9 mouse cellular contexts compared by ENCODE assay signal in the genomic region with DNA sequence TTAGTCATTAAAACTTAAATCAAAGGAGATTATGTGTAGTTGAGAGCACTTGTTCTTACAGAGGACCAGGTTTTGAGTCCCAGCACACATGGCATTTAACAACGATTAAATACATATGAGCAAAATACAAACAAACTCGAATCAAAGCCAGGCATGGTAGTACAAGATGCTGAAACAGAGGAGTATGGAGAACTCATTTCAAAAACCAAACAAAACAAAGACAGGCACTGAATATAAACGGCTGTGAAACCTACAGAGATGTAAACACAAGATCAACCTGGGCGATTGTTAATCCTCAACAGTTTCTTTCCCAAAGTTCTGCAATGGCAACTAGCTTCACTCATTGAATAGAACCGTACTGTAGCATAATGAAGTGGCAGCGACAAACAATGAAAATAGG. TPM values are rescaled to one million over a fixed set of nuclear protein-coding genes. Genes with fewer than 3 reads are reported as not detected.
A peak's percentile ranks its signal among the peaks of the same experiment; 100 is the strongest.
DNase-seq lines count a peak whose midpoint lies in the region; ATAC-seq and TF ChIP-seq lines count a peak whose summit lies in the region.
"Had no signal": no experiment of that assay in that cellular context is flagged by ENCODE, and none has a peak within 500 bp of the region (broad histone marks: within the 10 kb centered on the region; RNA-seq: fewer than 3 reads in every experiment).

No protein-coding gene starts in this region.

- TF ChIP-seq CTCF in G1E (IDR thresholded peaks at IDR 0.05; ENCODE audit: low read depth, low read length) = no peak
- no peak for TF ChIP-seq CTCF in thymus, adult 2 months (IDR thresholded peaks at IDR 0.05; ENCODE audit: borderline replicate concordance, control insufficient read depth, extremely low read depth, insufficient read depth, low read length, poor library complexity)

- H3K4me1 ChIP-seq in heart, embryonic 12.5 days (replicated peaks) = peaks cover 15% of the 10 kb centered on the region
- peaks cover 42% of the 10 kb centered on the region for H3K4me1 ChIP-seq in G1E (ENCODE audit: insufficient read depth, low read depth, low read length)
- peaks cover 4% of the 10 kb centered on the region; the same call in 1 of the 2 replicates for H3K4me1 ChIP-seq in hindbrain, embryonic 11.5 days (replicated peaks; ENCODE audit: control insufficient read depth, insufficient read depth, low read length)
- peaks cover 9% of the 10 kb centered on the region; the same call in 1 of the 2 replicates for H3K4me1 ChIP-seq in thymus, adult 2 months (replicated peaks; ENCODE audit: control insufficient read depth, insufficient read depth, low read length)

- DNase-seq in heart, adult 8-10 months (ENCODE audit: low spot score) = no peak
- DNase-seq in G1E (ENCODE audit: low spot score) = no peak
- no peak for DNase-seq in hindbrain, embryonic 11.5 days (ENCODE audit: low spot score)
- DNase-seq in adrenal gland, postnatal 36 days = no peak
- no peak for DNase-seq in adrenal gland, adult 2 months
- DNase-seq in thymus, adult 2 months = no peak
- DNase-seq: kidney, adult 8-10 months had no signal

- H3K27ac ChIP-seq in heart, embryonic 12.5 days (ENCODE audit: poor library complexity, severe bottlenecking) = no peak overlapping the region
- no peak overlapping the region for H3K27ac ChIP-seq in hindbrain, embryonic 11.5 days (ENCODE audit: low read depth, low read length)
- H3K27ac ChIP-seq in macrophage = no peak overlapping the region
- H3K27ac ChIP-seq in thymus, adult 2 months (ENCODE audit: control insufficient read depth, insufficient read depth, low read length) = no peak overlapping the region

- peaks cover 62% of the 10 kb centered on the region for H3K79me2 ChIP-seq in macrophage (ENCODE audit: inconsistent target)

- peak overlapping the region; percentile 62; the same call in 1 of the 2 replicates for H3K9ac ChIP-seq in heart, embryonic 12.5 days
- 0 out of 2 replicates have a peak overlapping the region, but pooled peaks have one; percentile 27 for H3K9ac ChIP-seq in hindbrain, embryonic 11.5 days (ENCODE audit: low read depth, low read length)

- WGBS in heart, embryonic 12.5 days = 45% methylated on average over 6 of the region's 6 CpGs
- WGBS in hindbrain, embryonic 11.5 days = 43% methylated on average over 6 of the region's 6 CpGs
- WGBS in macrophage (ENCODE audit: missing documents) = 18% methylated on average over 6 of the region's 6 CpGs
- 27% methylated on average over 6 of the region's 6 CpGs for WGBS in thymus, adult 2 months

- H3K9me3 ChIP-seq in heart, embryonic 12.5 days (replicated peaks) = no peaks in the 10 kb centered on the region; the same call in 1 of the 2 replicates
- no peaks in the 10 kb centered on the region for H3K9me3 ChIP-seq in G1E (replicated peaks)
- no peaks in the 10 kb centered on the region for H3K9me3 ChIP-seq in hindbrain, embryonic 11.5 days (ENCODE audit: control insufficient read depth, low read length)

- peak overlapping the region; percentile 92 for H3K4me2 ChIP-seq in heart, embryonic 12.5 days
- peak overlapping the region; percentile 71 for H3K4me2 ChIP-seq in hindbrain, embryonic 11.5 days (replicated peaks; ENCODE audit: low read depth, low read length)

- ATAC-seq in heart, embryonic 12.5 days (ENCODE audit: insufficient number of reproducible peaks, low FRiP score) = no peak
- ATAC-seq in G1E (ENCODE audit: extremely low read depth, insufficient number of reproducible peaks, low FRiP score, poor library complexity, severe bottlenecking) = no peak
- no peak for ATAC-seq in hindbrain, embryonic 11.5 days (ENCODE audit: low FRiP score)

- H3K27me3 ChIP-seq in heart, embryonic 12.5 days (replicated peaks) = no peaks in the 10 kb centered on the region
- H3K27me3 ChIP-seq in G1E (ENCODE audit: insufficient read depth, low read length) = no peaks in the 10 kb centered on the region
- no peaks in the 10 kb centered on the region for H3K27me3 ChIP-seq in hindbrain, embryonic 11.5 days (ENCODE audit: control insufficient read depth, insufficient read depth, low read length)
- H3K27me3 ChIP-seq in thymus, adult 2 months (ENCODE audit: control insufficient read depth, insufficient read depth, low read length) = no peaks in the 10 kb centered on the region

- H3K36me3 ChIP-seq in heart, embryonic 12.5 days = 0 out of 2 replicates have a peak, but pooled peaks cover 4% of the 10 kb centered on the region
- peaks cover 11% of the 10 kb centered on the region for H3K36me3 ChIP-seq in G1E (replicated peaks)
- no peaks in the 10 kb centered on the region for H3K36me3 ChIP-seq in hindbrain, embryonic 11.5 days (ENCODE audit: control insufficient read depth, insufficient read depth, low read length)
- no peaks in the 10 kb centered on the region for H3K36me3 ChIP-seq in macrophage (ENCODE audit: inconsistent target)
- H3K36me3 ChIP-seq in thymus, adult 2 months (ENCODE audit: control insufficient read depth, insufficient read depth, low read length) = no peaks in the 10 kb centered on the region

- peak overlapping the region; percentile 98 for H3K4me3 ChIP-seq in heart, embryonic 12.5 days
- H3K4me3 ChIP-seq in G1E (ENCODE audit: low read depth, low read length) = peak overlapping the region; percentile 94; the same call in 1 of the 2 replicates
- H3K4me3 ChIP-seq in hindbrain, embryonic 11.5 days (ENCODE audit: low read depth, low read length) = peak overlapping the region; percentile 93
- H3K4me3 ChIP-seq in macrophage (ENCODE audit: inconsistent target) = peak overlapping the region; percentile 54; the same call in 1 of the 2 replicates
- no peak overlapping the region for H3K4me3 ChIP-seq in thymus, adult 2 months (ENCODE audit: control insufficient read depth, insufficient read depth, low read length)

- TF ChIP-seq POLR2A in thymus, adult 2 months (IDR thresholded peaks at IDR 0.05; ENCODE audit: control insufficient read depth, extremely low read depth, insufficient read depth, low read length, poor library complexity) = no peak

RNA-seq across cellular contexts. Expression of gene March6, which starts 1.8 kb away (rescaled TPM):
- 41.3 and 41.9 TPM in 2 replicates for polyA plus RNA-seq in heart, embryonic 12.5 days (2016; fragmentation: Nextera tagmentation; extraction: Ambion mirVana)
- 100 to 1,000 TPM; 112 to 123 (median 116) TPM for total RNA-seq in heart, adult 8-10 months (2022)
- total RNA-seq in G1E (2014; fragmentation: Nextera tagmentation) (58.9 and 64.9 TPM in 2 replicates), G1E (2017) (39.7 and 44.3 TPM in 2 replicates)
- polyA plus RNA-seq in G1E (2012) (61.1 and 76.3 TPM in 2 replicates), macrophage (2018) (24.6 to 39.1 TPM (median 33.7 TPM) in 3 replicates)
- polyA plus RNA-seq in hindbrain, embryonic 11.5 days (2014; fragmentation: Nextera tagmentation; extraction: Ambion mirVana) = 46.3 and 49.2 TPM in 2 replicates
- total RNA-seq in macrophage (2018; cell fraction: chromatin; rRNA removed) = 10 to 100 TPM; 21.3 to 67.7 (median 40.1) TPM
- total RNA-seq in macrophage (2018; cell fraction: cytosol; rRNA removed) = 10 to 100 TPM; 25.2 to 70.9 (median 41.9) TPM
- 10 to 100 TPM; 22.0 to 78.3 (median 57.3) TPM for total RNA-seq in macrophage (2018; cell fraction: nucleus; rRNA removed)
- total RNA-seq in adrenal gland, postnatal 36 days (2021) = 100 to 1,000 TPM; 132 to 160 TPM
- 100 to 1,000 TPM; 115 to 125 TPM for total RNA-seq in adrenal gland, adult 2 months (2021)
- polyA plus RNA-seq in adrenal gland, adult 2 months (2012; rRNA removed) = 12.0 and 16.3 TPM in 2 replicates
- 24.0 and 27.3 TPM in 2 replicates for polyA plus RNA-seq in thymus, adult 2 months (2012; rRNA removed)

RNA-seq across cellular contexts. Expression of gene Cmbl, which starts 36.1 kb away (rescaled TPM):
- polyA plus RNA-seq in heart, embryonic 12.5 days (2016; fragmentation: Nextera tagmentation; extraction: Ambion mirVana) = 6.6 and 8.0 TPM in 2 replicates
- total RNA-seq in heart, adult 8-10 months (2022) = 10 to 100 TPM; 31.4 to 42.1 (median 34.4) TPM
- total RNA-seq in G1E (2014; fragmentation: Nextera tagmentation) (not detected in 2 replicates), G1E (2017) (not detected in 2 replicates)
- polyA plus RNA-seq in G1E (2012) (not detected in 2 replicates), macrophage (2018) (1.5 to 5.5 TPM (median 3.5 TPM) in 3 replicates)
- polyA plus RNA-seq in hindbrain, embryonic 11.5 days (2014; fragmentation: Nextera tagmentation; extraction: Ambion mirVana) = 0.64 and 1.3 TPM in 2 replicates
- total RNA-seq in macrophage (2018; cell fraction: chromatin; rRNA removed) = under 1 TPM in 5 of 26 experiments, not detected in 21; 0.73 to 0.98 (median 0.94) TPM
- 1 to 10 TPM in 13 of 26 experiments, under 1 TPM in 11, not detected in 2; 0.14 to 3.0 (median 1.4) TPM for total RNA-seq in macrophage (2018; cell fraction: cytosol; rRNA removed)
- under 1 TPM in 4 of 26 experiments, not detected in 22; 0.56 to 0.92 (median 0.67) TPM for total RNA-seq in macrophage (2018; cell fraction: nucleus; rRNA removed)
- 100 to 1,000 TPM; 117 to 206 TPM for total RNA-seq in adrenal gland, postnatal 36 days (2021)
- total RNA-seq in adrenal gland, adult 2 months (2021) = 100 to 1,000 TPM; 159 to 177 TPM
- polyA plus RNA-seq in adrenal gland, adult 2 months (2012; rRNA removed) = 113 and 193 TPM in 2 replicates
- 7.9 and 9.2 TPM in 2 replicates for polyA plus RNA-seq in thymus, adult 2 months (2012; rRNA removed)

Comparison
In these comparisons a context has a peak if more than half of its experiments do, and no peak if none do; other contexts are left out.
1. RNA of gene Cmbl, which starts 36.1 kb away (polyA plus RNA-seq): 113 to 193 TPM in adrenal gland, adult 2 months; 7.9 to 9.2 TPM in thymus, adult 2 months, 6.6 to 8.0 TPM in heart, embryonic 12.5 days, 1.5 to 5.5 TPM in macrophage, 0.64 to 1.3 TPM in hindbrain, embryonic 11.5 days and not detected in G1E; every median in the first group is over 10 times any median in the second.